Mouse (Mus musculus): ENCODE data around the gene Fcrl5.

DNA sequence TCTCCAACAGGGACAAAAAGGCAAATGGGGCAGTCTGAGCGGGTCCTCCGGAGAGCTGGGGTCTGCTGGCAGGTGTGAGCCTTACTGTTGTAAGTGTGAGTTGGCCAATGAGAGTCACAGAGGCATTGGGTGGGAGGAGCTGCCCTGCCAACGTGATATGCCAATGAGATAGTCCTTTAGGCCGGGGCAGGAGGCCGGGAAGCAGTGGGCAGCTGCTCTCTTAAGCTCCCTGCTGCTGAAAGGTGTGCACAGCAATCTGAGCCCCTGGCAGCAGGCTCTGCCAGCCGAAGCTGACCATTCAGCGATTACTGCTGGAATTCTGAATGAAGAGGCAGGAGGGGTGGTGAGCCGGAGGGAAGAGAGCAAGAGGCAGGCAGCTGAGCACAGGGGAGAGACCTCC lies 105.1 kb downstream of the Fcrl5 start:
- TF ChIP-seq POLR2A (IDR thresholded peaks at IDR 0.05; ENCODE audit: extremely low read depth, insufficient read depth, low read length) (no peak), CTCF (IDR thresholded peaks at IDR 0.05; ENCODE audit: extremely low read depth, insufficient read depth, low read length) (no peak)

Data from cortical plate, adult 2 months (tissue).